Mouse (Mus musculus) megakaryocyte, embryonic 14.5 days (primary cell): ENCODE measurements around the gene Fgfr2.

ENCODE experiments used
- FLI1 ChIP-seq: IDR thresholded peaks from 2 replicates; pipeline ENCODE4 v1.6.1; 2012; ENCODE audit warnings: low read length, inconsistent platforms, mixed read lengths
- GATA1 ChIP-seq: IDR thresholded peaks from 3 replicates; pipeline ENCODE4 v1.6.1; 2012; ENCODE audit warnings: mixed read lengths, low read length, inconsistent platforms, borderline replicate concordance

- TF ChIP-seq GATA1 (no peak), FLI1 (no peak)
These were observed 767.0 kb downstream of the Fgfr2 start for GRCm38 (mm10) chr7:132356185-132356584.
